Mouse (Mus musculus) urinary bladder, postnatal 14 days (tissue): Measurements from ENCODE around the gene Hdhd3.
A peak's percentile ranks its signal among the peaks of the same experiment; 100 is the strongest.

Experiments used
- DNase-seq: peaks from one replicate; pipeline ENCODE4 v3.0.0; 2021; ENCODE audit warnings: low spot score

Gene Hdhd3

GRCm38 (mm10) chr4:62475793-62476192 lies 27.5 kb downstream of the Hdhd3 start:
- DNase-seq: no peak

GRCm38 (mm10) chr4:62475131-62475530 lies 28.1 kb downstream of the Hdhd3 start:
- DNase-seq: no peak

DNA sequence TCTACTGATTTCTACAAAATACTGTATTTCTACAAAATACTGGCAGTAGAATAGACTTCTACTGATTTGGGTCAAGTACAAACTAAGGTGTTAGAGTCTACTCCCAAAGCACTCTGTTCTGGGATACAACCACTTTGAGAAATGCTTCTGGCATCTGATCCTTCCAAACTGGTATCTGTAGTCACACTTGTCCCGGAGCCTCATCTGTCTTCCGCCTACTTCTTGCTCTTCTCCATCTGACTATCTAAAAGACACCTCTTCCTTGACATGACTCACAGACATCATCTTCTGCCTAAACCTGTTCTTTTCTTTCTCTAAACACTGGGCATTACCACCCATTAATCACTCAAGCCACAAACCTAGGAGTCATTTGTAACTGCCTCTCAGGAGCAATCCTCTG lies 31.2 kb downstream of the Hdhd3 start:
- DNase-seq: no peak

GRCm38 (mm10) chr4:62470598-62471051 lies 32.6 kb downstream of the Hdhd3 start, which contains the start of gene Wdr31:
Gene Wdr31, minus strand, starts transcription at chr4:62470896.
- peak; percentile 76 for DNase-seq

DNA sequence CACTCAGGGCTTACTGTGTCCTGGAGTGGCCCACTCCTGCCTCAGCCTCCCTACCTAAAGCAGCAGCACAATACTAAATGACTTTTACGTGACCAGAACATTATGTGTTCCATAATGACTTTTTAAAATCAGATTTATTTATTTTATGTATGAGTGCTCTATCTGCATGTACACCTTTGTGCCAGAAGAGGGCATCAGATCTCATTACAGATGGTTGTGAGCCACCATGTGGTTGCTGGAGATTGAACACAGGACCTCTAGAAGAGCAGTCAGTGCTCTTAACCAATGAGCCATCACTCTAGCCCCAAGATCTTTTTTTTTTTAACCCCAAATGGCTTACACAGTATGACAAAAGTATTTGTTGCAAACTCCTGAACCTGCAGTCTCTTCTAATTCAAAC lies 35.1 kb downstream of the Hdhd3 start:
- DNase-seq: no peak

DNA sequence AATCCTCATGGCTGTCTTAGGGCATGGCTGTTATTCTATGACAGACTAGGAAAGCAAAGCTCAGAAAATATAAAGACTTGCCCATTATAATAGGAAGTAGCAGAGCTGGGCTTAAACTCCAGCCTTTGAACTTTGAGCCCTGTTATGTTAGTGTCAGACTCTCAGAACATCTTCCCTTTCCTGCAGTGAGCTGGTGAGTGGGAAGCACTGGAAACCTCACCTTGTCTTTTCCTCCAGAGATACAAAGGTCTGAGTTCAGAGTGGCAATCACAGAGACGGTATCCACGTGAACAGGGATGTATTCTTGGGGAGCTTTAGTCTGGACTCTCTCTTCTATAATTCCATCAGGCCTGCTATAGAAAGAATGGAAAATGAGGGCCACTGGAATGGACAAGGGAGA lies 40.1 kb downstream of the Hdhd3 start:
- no peak for DNase-seq

- no peak for DNase-seq
Measured at GRCm38 (mm10) chr4:62460348-62460747, 42.9 kb downstream of the Hdhd3 start.

DNA sequence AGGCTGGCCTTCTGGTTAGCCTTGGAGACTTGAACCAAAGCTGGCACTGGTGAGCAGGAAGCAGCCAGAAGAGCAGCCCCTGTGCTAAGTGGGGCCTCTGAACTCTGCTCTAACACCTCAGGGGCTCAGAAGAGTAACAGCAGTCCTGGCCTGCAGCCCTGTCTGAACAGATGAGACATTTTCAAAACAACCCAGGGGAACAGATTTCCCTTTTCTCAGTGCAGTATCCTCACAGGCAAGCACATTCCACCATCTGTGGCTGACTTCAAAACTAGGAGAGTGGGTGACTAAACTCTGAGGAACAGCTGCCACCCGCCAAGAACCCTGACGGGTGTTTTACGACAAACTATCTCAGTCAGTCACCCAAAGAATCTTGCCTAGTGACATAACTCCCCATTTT lies 44.2 kb downstream of the Hdhd3 start:
- no peak for DNase-seq

- DNase-seq: peak; percentile 42
Measured at GRCm38 (mm10) chr4:62454995-62455394, 48.3 kb downstream of the Hdhd3 start.
